Comparison of ENCODE assay signal across 8 mouse cellular contexts in genomic region chr2:79634528-79635400, GRCm38 (mm10). TPM values are rescaled to one million over a fixed set of nuclear protein-coding genes. Genes with fewer than 3 reads are reported as not detected.
DNase-seq lines count a peak whose midpoint lies in the region; ATAC-seq and TF ChIP-seq lines count a peak whose summit lies in the region.

Itprid2 (plus strand) TSS chr2:79635352.

- H3K9ac ChIP-seq in heart, embryonic 11.5 days (ENCODE audit: low read depth, low read length): peak within 1 kb of the TSS; percentile 83
- peak within 1 kb of the TSS; percentile 82 for H3K9ac ChIP-seq in kidney, embryonic 16.5 days (replicated peaks; ENCODE audit: low read length)
- H3K9ac ChIP-seq in liver, adult 2 months (ENCODE audit: low read depth, low read length): peak within 1 kb of the TSS; percentile 91

- ATAC-seq in heart, embryonic 11.5 days (replicated peaks; ENCODE audit: insufficient number of reproducible peaks, low FRiP score, low TSS enrichment): peak; percentile 99
- peak; percentile 100 for ATAC-seq in kidney, embryonic 16.5 days (ENCODE audit: low FRiP score, low TSS enrichment)

- peak within 1 kb of the TSS; percentile 68 for H3K4me2 ChIP-seq in heart, embryonic 11.5 days
- H3K4me2 ChIP-seq in kidney, embryonic 16.5 days (replicated peaks; ENCODE audit: low read depth, low read length): peak within 1 kb of the TSS; percentile 64
- H3K4me2 ChIP-seq in myocyte (ENCODE audit: low read depth): peak within 1 kb of the TSS; percentile 78

- DNase-seq in brain, embryonic 14.5 days (ENCODE audit: low read depth): peak; percentile 98
- DNase-seq in liver, adult 2 months (ENCODE audit: extremely low read depth, low read depth, low spot score): peak; percentile 89
- peak; percentile 99 for DNase-seq in splenic B cell, adult 2 months (ENCODE audit: low read depth, low spot score)

- peaks cover 17% of the 10 kb centered on the region for H3K36me3 ChIP-seq in C2C12 (ENCODE audit: control insufficient read depth, insufficient read depth)
- no peaks in the 10 kb centered on the region for H3K36me3 ChIP-seq in erythroblast, embryonic 14.5 days (ENCODE audit: control insufficient read depth)
- H3K36me3 ChIP-seq in heart, embryonic 11.5 days (ENCODE audit: control insufficient read depth, insufficient read depth, low read length): no peaks in the 10 kb centered on the region
- no peaks in the 10 kb centered on the region for H3K36me3 ChIP-seq in kidney, embryonic 16.5 days (ENCODE audit: insufficient read depth, low read length)
- H3K36me3 ChIP-seq in liver, adult 2 months (ENCODE audit: control insufficient read depth, insufficient read depth, low read length): peaks cover 6% of the 10 kb centered on the region
- H3K36me3 ChIP-seq in myocyte (ENCODE audit: control insufficient read depth, insufficient read depth): peaks cover 4% of the 10 kb centered on the region
- H3K36me3 ChIP-seq in splenic B cell, adult 2 months (ENCODE audit: control insufficient read depth, insufficient read depth, low read length, poor library complexity, severe bottlenecking): no peaks in the 10 kb centered on the region

- TF ChIP-seq CTCF in C2C12 (IDR thresholded peaks at IDR 0.05; ENCODE audit: control insufficient read depth, insufficient read depth, insufficient read length): no peak
- TF ChIP-seq CTCF in brain, embryonic 14.5 days (IDR thresholded peaks at IDR 0.05; ENCODE audit: borderline replicate concordance, extremely low read depth, insufficient read depth, insufficient read length): no peak
- no peak for TF ChIP-seq CTCF in liver, adult 2 months (IDR thresholded peaks at IDR 0.05; ENCODE audit: low read depth, low read length)

- TF ChIP-seq POLR2A in brain, embryonic 14.5 days (IDR thresholded peaks at IDR 0.05; ENCODE audit: borderline replicate concordance, extremely low read depth, insufficient read depth, insufficient read length, poor library complexity, severe bottlenecking): peak; percentile 85
- TF ChIP-seq POLR2A in liver, adult 2 months (IDR thresholded peaks at IDR 0.05; ENCODE audit: extremely low read depth, insufficient read depth, low read length): peak; percentile 35; the same call in 1 of the 2 replicates
- peak; percentile 70 for TF ChIP-seq POLR2A in myocyte (IDR thresholded peaks at IDR 0.05; ENCODE audit: insufficient read length, low read depth)

- H3ac ChIP-seq in C2C12 (ENCODE audit: control insufficient read depth, insufficient read length, low read depth): peak within 1 kb of the TSS; percentile 84
- H3ac ChIP-seq in myocyte (ENCODE audit: control insufficient read depth, insufficient read length): peak within 1 kb of the TSS; percentile 46

- peaks cover 20% of the 10 kb centered on the region for H3K79me3 ChIP-seq in C2C12 (ENCODE audit: low read depth)

- H3K4me3 ChIP-seq in C2C12 (ENCODE audit: insufficient read depth, poor library complexity, severe bottlenecking) (peak within 1 kb of the TSS; percentile 90), myocyte (peak within 1 kb of the TSS; percentile 84)
- peak within 1 kb of the TSS; percentile 75 for H3K4me3 ChIP-seq in erythroblast, embryonic 14.5 days (replicated peaks)
- H3K4me3 ChIP-seq in heart, embryonic 11.5 days (ENCODE audit: low read depth, low read length): peak within 1 kb of the TSS; percentile 86
- H3K4me3 ChIP-seq in kidney, embryonic 16.5 days (ENCODE audit: low read length): peak within 1 kb of the TSS; percentile 93
- H3K4me3 ChIP-seq in liver, adult 2 months (ENCODE audit: insufficient read depth, low read depth, low read length): peak within 1 kb of the TSS; percentile 76

- WGBS in heart, embryonic 11.5 days (ENCODE audit: insufficient replicate concordance): 4% methylated on average over 33 of the region's 46 CpGs
- WGBS in kidney, embryonic 16.5 days: 3% methylated on average over 41 of the region's 46 CpGs
- WGBS in liver, adult 2 months: 4% methylated on average over 38 of the region's 46 CpGs

- H3K79me2 ChIP-seq in C2C12 (ENCODE audit: control insufficient read depth, insufficient read depth) (peaks cover 45% of the 10 kb centered on the region), myocyte (ENCODE audit: control insufficient read depth, insufficient read depth) (peaks cover 37% of the 10 kb centered on the region)
- peaks cover 3% of the 10 kb centered on the region; the same call in 1 of the 2 replicates for H3K79me2 ChIP-seq in liver, adult 2 months (ENCODE audit: control insufficient read depth, insufficient read depth, low read length)

- no peaks in the 10 kb centered on the region for H3K27me3 ChIP-seq in C2C12 (ENCODE audit: control insufficient read depth, insufficient read depth, insufficient read length)
- H3K27me3 ChIP-seq in erythroblast, embryonic 14.5 days (ENCODE audit: control insufficient read depth): peaks cover 3% of the 10 kb centered on the region
- no peaks in the 10 kb centered on the region for H3K27me3 ChIP-seq in heart, embryonic 11.5 days (ENCODE audit: control insufficient read depth, insufficient read depth, low read length)
- no peaks in the 10 kb centered on the region for H3K27me3 ChIP-seq in kidney, embryonic 16.5 days (ENCODE audit: insufficient read depth, low read length)
- H3K27me3 ChIP-seq in liver, adult 2 months (ENCODE audit: control insufficient read depth, insufficient read depth, low read length): no peaks in the 10 kb centered on the region
- H3K27me3 ChIP-seq in myocyte (ENCODE audit: control insufficient read depth, insufficient read depth, insufficient read length): no peaks in the 10 kb centered on the region
- H3K27me3 ChIP-seq in splenic B cell, adult 2 months (ENCODE audit: control insufficient read depth, insufficient read depth, low read length, poor library complexity, severe bottlenecking): no peaks in the 10 kb centered on the region

- H3K27ac ChIP-seq in heart, embryonic 11.5 days (ENCODE audit: low read depth, low read length): peak within 1 kb of the TSS; percentile 80
- peak within 1 kb of the TSS; percentile 92 for H3K27ac ChIP-seq in kidney, embryonic 16.5 days (ENCODE audit: low read length)
- H3K27ac ChIP-seq in liver, adult 2 months (replicated peaks; ENCODE audit: insufficient read depth, low read depth, low read length): peak within 1 kb of the TSS; percentile 91

- no peaks in the 10 kb centered on the region for H3K9me3 ChIP-seq in erythroblast, embryonic 14.5 days (ENCODE audit: control insufficient read depth, low read length)
- H3K9me3 ChIP-seq in heart, embryonic 11.5 days (replicated peaks; ENCODE audit: control insufficient read depth, low read length): no peaks in the 10 kb centered on the region
- H3K9me3 ChIP-seq in kidney, embryonic 16.5 days (ENCODE audit: low read length): no peaks in the 10 kb centered on the region

- H3K4me1 ChIP-seq in erythroblast, embryonic 14.5 days (ENCODE audit: control insufficient read depth): peaks cover 21% of the 10 kb centered on the region
- H3K4me1 ChIP-seq in heart, embryonic 11.5 days (ENCODE audit: control insufficient read depth, insufficient read depth, low read length): peaks cover 18% of the 10 kb centered on the region; the same call in 1 of the 2 replicates
- peaks cover 13% of the 10 kb centered on the region for H3K4me1 ChIP-seq in kidney, embryonic 16.5 days (ENCODE audit: insufficient read depth, low read length)
- peaks cover 2% of the 10 kb centered on the region; the same call in 1 of the 2 replicates for H3K4me1 ChIP-seq in liver, adult 2 months (ENCODE audit: control insufficient read depth, insufficient read depth, low read length)

TF ChIP-seq in C2C12, 6 proteins besides CTCF, POLR2A, EP300 and RAD21:
- TF ChIP-seq MAX (IDR thresholded peaks at IDR 0.05): peak; percentile 22
- TF ChIP-seq CEBPB (IDR thresholded peaks at IDR 0.05; ENCODE audit: low read depth): no peak
- TF ChIP-seq MYOG (IDR thresholded peaks at IDR 0.05; ENCODE audit: control insufficient read depth, extremely low read depth, insufficient read length): no peak
- no peak for TF ChIP-seq FOSL1 (IDR thresholded peaks at IDR 0.05; ENCODE audit: insufficient read depth, low read length, poor library complexity, severe bottlenecking)

TF ChIP-seq in myocyte, 11 proteins besides CTCF, POLR2A, EP300 and RAD21:
- no peak for TF ChIP-seq E2F4 (IDR thresholded peaks at IDR 0.05; ENCODE audit: insufficient read depth)
- no peak for TF ChIP-seq MAX (IDR thresholded peaks at IDR 0.05; ENCODE audit: low read depth)
- peak; percentile 17 for TF ChIP-seq TCF3 (IDR thresholded peaks at IDR 0.05; ENCODE audit: insufficient read length, low read depth)
- peak in 2 of 3 experiments; percentile 81 to 94 for TF ChIP-seq MYOD1 (IDR thresholded peaks at IDR 0.05; ENCODE audit: control insufficient read depth in 1 of 3, insufficient read length in 2 of 3, low read depth in 2 of 3)
- TF ChIP-seq TCF12 (IDR thresholded peaks at IDR 0.05; ENCODE audit: insufficient read depth, poor library complexity, severe bottlenecking): no peak
- TF ChIP-seq SRF (IDR thresholded peaks at IDR 0.05; ENCODE audit: control insufficient read depth, insufficient read length, low read depth): peak; percentile 60
- TF ChIP-seq CEBPB (IDR thresholded peaks at IDR 0.05; ENCODE audit: insufficient read depth, poor library complexity, severe bottlenecking): no peak
- no peak for TF ChIP-seq USF1 (IDR thresholded peaks at IDR 0.05; ENCODE audit: low read depth)
- TF ChIP-seq MYOG (IDR thresholded peaks at IDR 0.05; ENCODE audit: control insufficient read depth in 1 of 3, insufficient read depth in 1 of 3, insufficient read length in 2 of 3, low read depth in 2 of 3): peak in 2 of 3 experiments; percentile 90 to 93
- peak; percentile 85 for TF ChIP-seq POLR2AphosphoS2 (IDR thresholded peaks at IDR 0.05; ENCODE audit: insufficient read length, low read depth)
- TF ChIP-seq REST (IDR thresholded peaks at IDR 0.05; ENCODE audit: insufficient read depth, insufficient read length): no peak
TF ChIP-seq in myocyte: peak in this region for 5.

RNA-seq across cellular contexts. Expression of gene Itprid2, which starts in this region (rescaled TPM):
- polyA plus RNA-seq in C2C12 (2012; fragmentation: generic; extraction: Trizol) (10.1 TPM), myocyte (2012; fragmentation: generic; extraction: Trizol) (8.1 TPM)
- polyA plus RNA-seq in brain, embryonic 14.5 days (2012; rRNA removed): 2.6 and 6.6 TPM in 2 replicates
- polyA plus RNA-seq in erythroblast, embryonic 14.5 days (2012): 0.02 and 0.10 TPM in 2 replicates
- 10.2 and 10.3 TPM in 2 replicates for polyA plus RNA-seq in heart, embryonic 11.5 days (2014; fragmentation: Nextera tagmentation; extraction: Ambion mirVana)
- polyA plus RNA-seq in kidney, embryonic 16.5 days (2015; fragmentation: Nextera tagmentation; extraction: Ambion mirVana): 22.5 and 22.6 TPM in 2 replicates
- 21.4 and 22.8 TPM in 2 replicates for total RNA-seq in liver, adult 2 months (2014; rRNA removed)
- 5.9 and 7.8 TPM in 2 replicates for polyA plus RNA-seq in liver, adult 2 months (2012; rRNA removed)

Comparison
In these comparisons a context has a peak if more than half of its experiments do, and no peak if none do; other contexts are left out.
1. Peak in every context shown above with its lines: DNase-seq, ATAC-seq, H3K4me3 ChIP-seq and H3K27ac ChIP-seq.
2. POLR2A ChIP-seq: peak in every context shown above with its lines; median percentile 85 in brain, embryonic 14.5 days; 70 in myocyte; 35 in liver, adult 2 months.